Mouse (Mus musculus) adrenal gland, postnatal 25 days (tissue): ENCODE measurements at regions not wholly inside any gene's neighbourhood (a gene's known extent, or its start where the extent isn't known, plus 50 kb on each side); places are given as distances from the start of the nearest gene placed in this dataset.

Experiments
- DNase-seq: peaks from one replicate; pipeline ENCODE4 v3.0.0; 2021; ENCODE audit warnings: mixed read lengths

DNA sequence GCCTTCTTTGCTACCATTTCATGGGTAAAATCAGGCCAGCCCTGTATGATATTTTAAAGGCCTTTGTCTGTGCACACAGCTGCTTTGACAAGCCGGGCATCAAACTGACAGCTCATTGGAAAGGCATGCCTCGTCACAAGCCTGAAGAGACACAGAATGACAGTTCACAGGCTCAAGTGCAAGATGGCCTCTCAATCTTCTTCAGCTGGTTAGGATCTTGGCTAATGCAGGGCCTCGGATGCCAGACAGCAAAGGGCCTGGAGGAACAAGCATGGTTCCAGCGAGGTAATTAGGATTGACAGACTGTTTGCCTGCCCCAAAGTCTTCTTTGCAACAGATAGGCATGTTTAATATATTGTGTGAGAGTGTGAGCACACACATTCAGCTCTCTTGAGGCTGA is 109.3 kb upstream of the Mmadhc start:
- no peak for DNase-seq

DNA sequence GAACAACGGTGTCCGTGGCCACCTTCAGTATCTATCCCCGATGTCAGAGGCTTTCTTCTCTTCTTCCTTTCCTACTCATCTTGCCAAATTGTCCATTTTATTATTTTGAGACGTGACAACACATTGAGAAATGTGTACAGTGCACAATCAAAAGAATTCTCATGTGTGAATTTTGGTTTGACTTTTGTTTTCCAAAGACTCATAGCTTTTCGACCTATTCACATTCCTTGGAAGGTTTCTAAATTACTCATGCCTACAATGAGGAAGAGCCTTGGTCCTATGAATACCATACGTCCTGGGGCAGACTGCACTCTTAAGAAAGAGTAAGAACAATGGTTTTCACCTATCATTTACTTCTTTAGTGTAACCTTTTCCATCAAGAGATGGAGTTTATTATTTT is 106.5 kb upstream of the Mmadhc start:
- DNase-seq = no peak

DNA sequence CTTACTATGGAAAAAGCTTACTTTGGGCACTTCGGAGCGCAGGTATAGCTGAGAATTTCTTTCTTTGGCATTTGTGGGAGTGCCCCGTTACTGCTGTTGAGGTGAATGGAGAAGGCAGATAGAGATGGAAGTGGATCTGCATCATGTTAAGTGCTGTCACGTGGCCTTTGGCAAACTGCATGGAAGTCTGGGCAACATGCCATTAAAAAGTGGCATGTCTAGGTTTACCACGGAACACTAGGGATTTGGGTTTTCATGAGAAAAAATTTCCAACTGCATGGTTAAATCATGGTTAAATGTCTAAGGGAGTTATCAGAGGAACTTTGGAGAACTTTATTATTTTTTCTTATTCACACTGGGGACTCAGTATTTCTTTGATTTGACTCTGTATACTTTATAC is 102.0 kb upstream of the Mmadhc start:
- DNase-seq = no peak

DNA sequence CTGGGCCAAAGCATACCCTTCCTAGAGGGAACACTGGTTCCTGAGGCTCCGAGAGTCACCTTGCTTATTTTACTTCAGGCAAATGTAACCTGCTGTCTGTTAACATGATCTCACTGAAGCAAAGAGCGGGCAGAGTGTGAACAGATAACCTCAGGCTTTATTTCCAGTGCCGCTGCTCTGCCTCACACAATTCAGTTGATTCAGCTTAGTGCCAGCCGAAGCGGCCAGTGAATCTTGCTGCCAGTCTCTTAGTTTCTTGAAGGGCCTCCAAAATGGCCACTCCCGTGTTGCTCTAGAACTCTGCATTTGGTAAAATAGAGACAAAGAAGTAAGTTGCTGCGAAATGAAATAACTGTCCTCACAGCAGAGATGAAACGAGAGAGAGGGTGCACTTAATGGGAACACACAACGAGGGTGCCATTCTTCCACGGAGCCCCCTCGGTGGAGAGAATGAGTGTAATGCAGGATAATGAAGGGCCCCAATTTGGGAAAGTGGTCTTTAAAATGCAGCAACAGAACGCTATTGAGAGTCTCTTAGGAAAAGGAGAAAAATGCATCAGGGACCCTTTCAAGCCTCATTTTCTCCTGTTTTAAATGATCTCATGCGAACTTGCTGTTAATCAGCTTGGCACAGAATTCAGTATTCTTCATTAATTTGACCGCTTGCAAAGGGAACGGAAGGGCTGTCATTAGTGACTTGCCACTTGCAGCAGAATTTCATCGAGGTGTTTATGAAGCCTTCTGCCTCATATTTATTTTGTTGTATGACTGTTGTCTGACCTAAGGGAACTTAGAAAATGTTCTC is 81.2 kb upstream of the Mmadhc start:
- no peak for DNase-seq

DNA sequence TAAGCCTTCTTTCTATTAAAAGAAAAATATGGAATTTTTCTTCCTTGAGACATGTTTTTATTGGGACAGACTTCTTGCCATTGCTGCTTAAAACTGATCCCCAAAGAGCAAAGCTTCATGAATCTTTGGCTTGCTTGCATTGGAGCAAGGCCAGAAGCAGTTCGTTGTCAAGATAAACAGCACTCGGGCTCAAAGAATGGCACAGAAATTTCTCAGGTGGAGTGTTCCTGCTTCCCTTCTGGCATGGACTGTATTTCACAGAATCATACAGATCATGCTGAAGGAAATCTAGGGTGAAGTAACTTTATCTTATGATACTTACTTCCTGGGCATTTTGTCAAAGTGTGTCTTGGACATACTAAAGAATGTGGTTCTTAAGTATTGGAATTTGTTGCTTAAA is 77.0 kb upstream of the Mmadhc start:
- DNase-seq = no peak

DNA sequence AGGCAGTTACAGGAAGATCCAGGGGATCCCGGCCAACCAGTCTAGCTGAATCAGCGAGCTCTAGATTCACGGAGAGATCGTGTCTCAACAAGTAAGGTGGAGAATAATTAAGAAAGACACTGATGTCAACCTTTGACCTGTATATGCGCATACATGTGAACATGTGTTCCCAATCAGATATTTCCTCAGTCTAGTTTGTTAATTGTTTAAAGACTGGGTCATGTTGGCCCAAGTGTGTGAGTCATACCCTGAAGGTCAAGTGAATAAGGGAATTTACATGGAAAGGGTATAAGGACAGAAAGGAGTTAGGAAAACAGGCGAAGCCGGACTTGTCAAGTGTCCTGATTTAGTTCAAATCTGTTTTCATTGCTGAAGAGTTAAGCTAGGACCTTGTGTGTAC is 76.4 kb upstream of the Mmadhc start:
- no peak for DNase-seq

DNA sequence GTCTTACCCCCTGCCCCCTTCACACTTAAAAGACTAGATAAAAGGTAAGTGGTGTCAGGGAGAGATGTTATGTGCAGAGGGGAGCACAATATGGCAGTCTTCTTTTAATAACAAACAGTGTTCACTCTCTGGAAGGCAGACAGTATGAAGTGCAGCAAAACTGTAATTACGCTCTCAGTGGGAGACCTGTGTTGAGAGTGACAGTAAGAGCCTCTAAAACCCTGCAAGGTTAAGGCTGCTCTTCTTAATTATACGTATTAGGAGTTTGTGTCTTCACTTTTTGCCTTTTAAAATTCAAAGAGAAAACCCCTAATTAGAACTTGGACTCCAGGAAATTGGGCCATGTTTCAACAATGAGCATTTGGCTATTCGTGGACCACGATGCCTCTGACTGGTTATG is 72.2 kb upstream of the Mmadhc start:
- no peak for DNase-seq

DNA sequence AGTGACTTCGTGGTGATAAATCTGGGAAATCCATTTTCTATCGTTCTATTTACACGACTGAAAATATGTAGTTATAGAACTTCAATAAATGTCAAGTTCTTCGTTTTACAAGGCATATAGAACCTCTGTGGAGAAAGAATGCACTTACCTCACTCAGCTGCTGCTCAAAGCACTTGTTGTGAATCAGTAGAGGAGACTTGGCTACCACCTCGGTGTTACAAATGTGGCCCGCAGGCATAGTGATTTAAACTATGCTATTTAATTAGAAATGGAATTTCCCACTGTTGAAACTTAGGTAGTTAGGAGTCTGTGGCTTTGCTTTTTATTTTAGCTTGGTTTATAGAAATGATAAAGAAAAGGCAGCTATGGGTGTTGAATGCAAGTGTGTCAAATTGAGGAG is 71.8 kb upstream of the Mmadhc start:
- no peak for DNase-seq

DNA sequence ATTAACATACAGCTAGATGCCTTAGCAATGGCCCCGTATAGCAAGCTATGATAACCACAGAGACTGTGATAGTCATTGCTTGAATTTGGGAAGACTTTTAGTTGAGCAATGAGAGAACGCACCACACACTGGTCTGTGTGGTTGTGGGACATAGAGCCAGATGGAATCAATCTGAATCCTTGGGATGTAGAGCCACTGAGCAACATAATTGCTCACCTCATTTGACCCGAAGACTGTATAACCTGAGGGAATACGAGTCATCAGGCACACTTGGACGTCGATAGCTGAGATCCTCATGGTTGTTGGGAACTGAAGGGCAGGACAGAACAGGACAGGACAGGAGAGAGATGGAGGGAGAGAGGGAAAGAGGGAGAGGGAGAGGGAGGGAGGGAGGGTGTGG is 68.6 kb upstream of the Mmadhc start:
- no peak for DNase-seq

DNA sequence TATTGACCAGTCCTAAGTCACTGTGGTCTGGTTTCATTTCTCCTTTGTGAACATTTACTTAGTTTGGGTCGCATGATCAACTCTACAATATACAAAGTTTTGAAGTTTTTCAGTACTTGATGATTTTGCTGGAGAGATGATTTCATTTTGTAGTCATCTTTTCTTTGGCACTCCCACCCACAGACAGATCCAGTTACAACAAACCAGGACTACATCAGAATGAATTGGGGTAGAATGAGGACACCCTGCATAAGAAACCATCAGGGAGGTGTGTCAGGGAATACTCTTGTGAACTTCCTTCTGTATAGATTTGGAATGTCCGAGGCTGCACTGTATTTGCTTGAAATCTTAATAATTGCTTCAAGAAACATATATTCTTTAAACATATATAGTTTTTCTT is 59.5 kb upstream of the Mmadhc start:
- no peak for DNase-seq

DNA sequence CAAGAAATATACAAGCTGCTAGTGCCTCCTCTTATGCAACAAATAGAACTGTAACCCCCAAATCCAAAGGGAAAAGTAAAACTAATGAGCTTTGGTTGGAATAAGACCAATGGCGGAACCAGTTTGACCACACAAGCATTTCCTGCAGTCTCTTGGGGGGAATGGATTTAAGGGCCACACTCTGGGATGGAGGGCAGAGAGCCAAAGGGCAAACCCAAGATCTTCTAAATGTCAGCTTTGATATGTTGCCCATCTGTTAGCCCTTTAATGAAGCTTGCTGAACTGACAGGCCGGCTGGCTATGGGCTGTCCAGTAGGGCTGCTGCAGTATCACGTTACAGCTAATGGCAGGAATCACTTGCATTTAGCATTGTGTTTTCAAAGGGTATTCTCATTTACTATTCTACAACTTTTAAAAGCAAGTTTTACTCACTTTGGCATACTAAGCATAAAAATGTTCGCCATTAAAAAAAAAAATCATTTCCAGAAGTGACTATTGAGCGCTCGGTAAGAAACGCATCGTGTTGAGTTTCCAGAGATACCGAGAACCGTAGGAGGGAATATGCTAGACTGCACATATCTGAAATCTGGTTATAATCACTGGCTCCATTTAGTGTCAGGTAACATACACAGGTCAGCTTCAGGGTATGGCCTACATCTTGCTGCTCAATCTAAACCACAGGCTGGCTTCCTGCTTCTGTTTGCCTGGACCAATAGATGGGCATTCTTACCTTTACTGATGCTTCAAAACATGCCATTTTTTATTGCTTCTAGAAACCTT is 51.1 kb upstream of the Mmadhc start:
- DNase-seq = no peak
